Mouse (Mus musculus) ES-E14 (cell line): ENCODE results near the gene Steap3.

Source experiments
- CHD2 ChIP-seq: IDR thresholded peaks from 2 replicates; pipeline ENCODE4 v1.6.1; 2014; ENCODE audit warnings: mild to moderate bottlenecking, low read depth, low read length, inconsistent platforms
- HCFC1 ChIP-seq: IDR thresholded peaks from 2 replicates; pipeline ENCODE4 v1.6.1; 2012; ENCODE audit warnings: low read length, inconsistent platforms, borderline replicate concordance; ENCODE audit not compliant: insufficient read depth
- MAFK ChIP-seq: IDR thresholded peaks from 2 replicates; pipeline ENCODE4 v1.6.1; 2014; ENCODE audit warnings: mild to moderate bottlenecking, low read depth, low read length, inconsistent platforms; ENCODE audit not compliant: insufficient read depth
- ZC3H11A ChIP-seq: IDR thresholded peaks from 2 replicates; pipeline ENCODE4 v1.6.1; 2012; ENCODE audit warnings: low read depth, mild to moderate bottlenecking, inconsistent platforms, low read length, borderline replicate concordance
- ZNF384 ChIP-seq: IDR thresholded peaks from 2 replicates; pipeline ENCODE4 v1.6.1; 2012; ENCODE audit warnings: low read depth, low read length, inconsistent platforms

- TF ChIP-seq ZNF384 = no peak
- TF ChIP-seq MAFK = no peak
- no peak for TF ChIP-seq CHD2
- TF ChIP-seq HCFC1 = no peak
- TF ChIP-seq ZC3H11A = no peak
Observed at GRCm38 (mm10) chr1:120321270-120322021, 48.9 kb upstream of the Steap3 start.
